Mouse (Mus musculus) embryo, embryonic 11.5 days (tissue): ENCODE results near the gene Mbnl2.

ENCODE experiments used
- DNase-seq: peaks from one replicate; pipeline ENCODE4 v3.0.0-alpha.2; 2012; ENCODE audit warnings: low read depth, low spot score

Mbnl2 gene

DNA sequence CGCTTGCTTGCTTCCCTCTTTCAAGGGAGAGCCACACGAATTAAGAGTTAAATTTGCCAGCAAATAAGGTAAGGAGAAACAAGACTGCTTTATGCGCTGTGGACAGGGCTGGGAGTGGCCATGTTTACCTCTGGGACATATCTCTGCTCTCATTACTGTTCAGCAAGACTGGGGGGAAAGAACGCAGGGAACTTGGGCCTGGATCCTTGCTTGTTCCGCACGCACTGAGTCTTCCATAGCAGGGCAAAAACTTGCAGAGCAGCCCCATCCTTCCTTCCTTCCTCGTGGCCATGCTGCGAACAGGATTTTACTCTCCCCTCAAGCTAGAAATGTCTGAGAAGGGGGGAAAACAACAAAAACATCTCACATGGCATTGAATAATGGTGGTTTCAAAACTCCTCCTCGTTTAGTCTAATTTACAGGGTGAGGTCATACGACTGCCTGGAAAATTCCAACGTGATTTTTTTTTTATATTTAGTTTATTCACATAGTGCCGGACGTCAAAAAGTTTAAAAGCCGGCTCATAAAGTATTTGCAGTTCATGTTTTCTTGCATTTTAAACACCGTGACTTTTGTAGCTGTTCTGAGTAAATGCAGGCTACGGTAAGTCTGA is 21.8 kb downstream of the Mbnl2 start:
- no peak for DNase-seq

DNA sequence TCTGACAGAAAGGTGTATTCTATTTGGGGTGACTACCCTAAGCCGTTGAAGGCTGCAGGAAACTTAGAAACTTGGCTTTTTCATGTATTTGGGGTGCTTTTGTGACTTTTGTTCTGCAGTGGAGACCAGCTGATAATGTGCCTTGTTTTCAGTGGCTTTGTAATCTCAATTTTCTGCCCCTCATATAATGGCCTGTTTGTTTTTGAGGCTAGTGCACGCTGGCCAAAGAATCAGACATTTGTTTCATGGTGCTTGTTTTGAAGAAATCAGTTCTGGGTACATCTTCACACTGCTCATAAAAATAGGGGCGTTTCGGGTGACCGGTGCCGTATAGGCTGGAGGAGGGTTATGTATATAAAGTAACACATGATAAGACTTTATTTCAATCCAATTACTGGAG is 22.4 kb downstream of the Mbnl2 start:
- no peak for DNase-seq

DNA sequence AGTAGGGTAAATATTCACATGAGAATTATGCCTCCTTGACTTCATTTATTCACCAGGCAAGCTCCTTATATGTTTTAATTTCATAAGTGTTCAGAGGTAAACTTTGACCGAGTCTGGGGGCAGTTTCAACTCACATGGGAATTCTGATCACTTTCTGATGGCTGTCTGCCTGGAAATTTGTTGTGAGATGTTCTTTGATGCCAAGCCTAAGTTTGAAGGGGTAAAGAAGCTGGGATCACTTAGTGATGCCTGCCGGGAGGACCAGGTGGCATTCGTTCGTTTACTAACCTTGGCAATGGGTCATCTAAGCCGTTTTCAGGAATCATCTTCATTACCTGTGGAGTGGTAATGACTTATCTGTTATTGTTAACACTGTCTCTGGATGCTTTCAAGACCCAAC is 23.0 kb downstream of the Mbnl2 start:
- DNase-seq = no peak

DNA sequence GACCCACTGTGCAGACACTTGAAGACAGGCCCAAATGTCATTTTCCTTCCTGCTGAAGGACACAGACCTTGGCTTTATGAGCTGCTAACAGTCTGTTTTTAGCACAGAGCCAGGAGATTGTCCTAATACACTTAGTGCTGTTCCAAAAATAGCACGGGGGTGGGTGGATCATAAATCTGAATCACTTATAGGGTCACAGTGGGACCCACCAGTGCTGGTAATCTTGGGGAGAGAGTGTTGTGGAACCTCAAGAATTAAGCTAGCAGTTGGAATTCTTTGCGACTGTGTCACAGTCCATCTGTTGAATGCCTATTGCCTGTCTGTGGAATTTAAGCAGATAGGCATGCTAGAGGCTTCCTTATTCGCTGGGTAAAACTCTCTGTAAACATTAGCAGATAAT is 24.2 kb downstream of the Mbnl2 start:
- DNase-seq = no peak

DNA sequence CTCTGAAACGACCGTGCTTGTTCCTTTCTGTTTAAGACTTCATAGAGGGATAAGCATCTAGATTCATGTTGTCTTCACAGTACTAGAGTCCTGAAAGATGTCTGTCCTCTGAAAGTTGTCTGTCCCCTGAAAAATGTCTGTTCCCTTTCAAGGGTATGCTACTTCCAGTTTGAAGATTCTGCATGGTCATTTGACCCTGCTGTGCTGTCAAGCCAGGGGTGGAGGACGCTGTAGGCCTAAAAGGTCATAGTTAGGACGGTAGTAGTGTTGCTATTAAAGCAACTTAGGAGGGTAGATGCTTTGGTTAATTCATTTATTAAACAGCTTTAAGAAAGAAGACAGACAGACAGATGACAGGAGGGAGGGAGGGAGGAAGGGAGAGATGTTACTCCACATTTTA is 24.7 kb downstream of the Mbnl2 start:
- no peak for DNase-seq

DNA sequence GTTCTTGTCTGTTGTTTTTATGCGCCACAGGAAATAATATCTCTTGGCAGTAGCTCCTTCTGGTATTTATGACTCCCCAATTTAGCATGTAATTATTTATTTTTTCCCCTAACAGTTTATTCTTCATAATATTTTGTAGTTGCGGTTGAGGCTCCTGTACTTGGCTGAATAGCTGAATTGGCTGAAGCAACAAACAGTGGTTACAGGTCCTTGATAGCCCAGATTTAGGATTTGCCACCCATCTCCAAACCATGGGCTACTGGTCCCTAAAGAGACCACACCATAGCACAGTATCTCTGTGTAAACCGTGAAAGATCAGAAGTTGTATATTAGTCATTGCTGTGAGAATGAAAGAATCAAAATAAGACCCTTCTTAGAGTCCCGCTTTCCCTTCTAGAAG is 25.3 kb downstream of the Mbnl2 start:
- no peak for DNase-seq

DNA sequence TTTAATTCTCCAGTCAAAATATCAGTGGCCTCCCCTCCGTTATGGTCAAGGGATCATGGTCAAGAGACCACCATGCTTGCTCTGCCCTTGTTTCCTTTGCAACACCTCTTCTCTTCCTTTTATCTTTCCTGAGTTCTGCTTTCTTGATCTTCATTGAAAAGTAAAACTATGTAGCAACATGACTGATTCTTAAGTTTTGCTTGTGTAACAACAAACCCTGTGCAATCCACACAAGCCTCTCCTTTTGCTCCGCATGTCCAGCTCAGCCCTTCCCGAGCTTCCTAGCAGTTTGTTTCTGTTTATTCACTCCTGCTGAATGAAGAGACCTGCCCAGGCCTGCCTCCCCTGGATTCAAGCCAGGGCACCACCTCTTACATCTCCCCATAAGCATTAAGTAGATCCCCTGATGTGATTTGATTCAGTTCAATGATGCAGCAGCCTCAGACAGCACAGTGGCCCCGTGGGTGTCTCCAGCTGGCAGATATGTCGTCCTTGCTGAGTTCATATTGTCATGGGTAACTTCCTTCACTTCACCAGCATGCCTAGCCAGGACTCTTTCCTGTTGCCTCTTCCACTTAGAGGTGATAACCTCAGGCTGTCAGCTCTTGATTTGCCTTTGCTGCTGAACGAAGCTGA is 27.6 kb downstream of the Mbnl2 start:
- no peak for DNase-seq

DNA sequence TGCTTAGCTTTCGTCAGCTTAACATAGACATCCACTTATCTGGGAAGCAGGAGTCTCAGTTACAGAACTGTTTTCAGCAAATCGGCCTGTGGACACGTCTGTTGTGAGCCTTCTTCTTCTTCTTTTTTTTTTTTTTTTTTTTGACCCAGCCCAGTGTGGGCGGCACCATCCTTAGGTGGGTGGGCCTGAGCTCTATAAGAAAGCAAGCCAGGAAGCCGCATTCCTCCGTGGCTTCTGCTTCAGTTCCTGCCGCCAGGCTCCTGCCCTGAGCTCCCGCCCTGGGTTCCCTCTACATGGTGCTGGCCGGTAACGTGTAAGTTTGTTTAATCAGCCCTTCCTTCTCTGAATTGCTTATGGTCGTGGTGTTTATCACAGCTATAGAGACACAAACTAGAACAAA is 30.8 kb downstream of the Mbnl2 start:
- DNase-seq = no peak

DNA sequence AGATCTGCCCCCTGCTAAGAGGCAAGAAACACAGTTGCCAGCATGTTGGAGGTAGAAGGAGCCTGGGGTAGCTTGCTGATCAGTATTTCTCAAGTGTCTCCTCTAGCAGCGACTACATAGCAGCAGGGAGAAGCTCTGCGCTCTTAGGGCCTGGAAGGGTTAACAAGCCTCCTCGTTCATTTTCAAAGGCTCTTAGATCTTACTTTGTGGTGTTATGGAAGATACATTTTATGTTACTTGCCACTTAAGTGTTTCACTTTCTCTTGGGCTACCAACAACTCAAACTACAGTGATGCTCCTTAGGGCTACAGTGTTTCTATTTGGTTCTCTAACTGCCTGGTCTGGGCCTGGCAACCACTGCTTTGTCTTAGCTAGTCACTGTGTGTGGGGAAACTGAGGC is 31.9 kb downstream of the Mbnl2 start:
- no peak for DNase-seq

DNA sequence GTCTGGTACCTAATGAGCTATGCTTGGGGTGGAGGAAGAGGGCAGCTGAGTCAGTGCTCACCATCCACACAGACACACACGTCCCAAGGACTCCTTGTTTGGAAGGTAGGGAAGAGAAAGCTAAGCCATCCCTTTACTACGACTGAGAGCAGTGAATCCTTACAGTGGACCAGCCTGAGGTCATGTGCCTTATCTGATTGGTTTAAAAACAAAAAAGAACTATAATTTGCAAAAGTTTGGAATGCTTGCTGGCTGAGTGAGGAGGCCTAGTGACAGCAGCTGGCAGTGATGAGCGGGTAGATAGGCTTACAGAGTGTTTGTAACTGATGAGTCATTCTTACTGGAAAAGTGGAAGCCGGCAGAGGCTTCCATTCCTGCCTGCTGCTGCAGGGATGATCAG is 32.5 kb downstream of the Mbnl2 start:
- DNase-seq = no peak

DNA sequence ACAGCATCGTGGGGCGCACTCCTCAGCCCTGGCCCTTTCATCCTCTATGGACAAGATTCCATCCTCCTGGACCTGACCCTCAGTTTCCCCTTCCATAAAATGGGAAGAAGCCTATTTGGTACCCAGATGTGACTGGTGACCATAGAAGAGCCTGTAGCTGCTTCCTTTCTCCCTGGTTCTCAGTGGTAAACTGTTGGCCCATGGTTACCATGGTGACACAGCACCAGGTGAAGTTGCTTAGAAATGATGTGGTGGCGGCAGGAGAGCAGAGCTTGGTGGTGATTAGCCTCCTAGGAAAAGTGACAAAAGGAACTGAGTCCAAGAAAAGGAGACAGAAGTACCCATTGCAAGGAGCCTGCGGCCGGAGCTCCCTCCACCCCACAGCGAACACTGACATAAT is 34.2 kb downstream of the Mbnl2 start:
- DNase-seq = no peak

DNA sequence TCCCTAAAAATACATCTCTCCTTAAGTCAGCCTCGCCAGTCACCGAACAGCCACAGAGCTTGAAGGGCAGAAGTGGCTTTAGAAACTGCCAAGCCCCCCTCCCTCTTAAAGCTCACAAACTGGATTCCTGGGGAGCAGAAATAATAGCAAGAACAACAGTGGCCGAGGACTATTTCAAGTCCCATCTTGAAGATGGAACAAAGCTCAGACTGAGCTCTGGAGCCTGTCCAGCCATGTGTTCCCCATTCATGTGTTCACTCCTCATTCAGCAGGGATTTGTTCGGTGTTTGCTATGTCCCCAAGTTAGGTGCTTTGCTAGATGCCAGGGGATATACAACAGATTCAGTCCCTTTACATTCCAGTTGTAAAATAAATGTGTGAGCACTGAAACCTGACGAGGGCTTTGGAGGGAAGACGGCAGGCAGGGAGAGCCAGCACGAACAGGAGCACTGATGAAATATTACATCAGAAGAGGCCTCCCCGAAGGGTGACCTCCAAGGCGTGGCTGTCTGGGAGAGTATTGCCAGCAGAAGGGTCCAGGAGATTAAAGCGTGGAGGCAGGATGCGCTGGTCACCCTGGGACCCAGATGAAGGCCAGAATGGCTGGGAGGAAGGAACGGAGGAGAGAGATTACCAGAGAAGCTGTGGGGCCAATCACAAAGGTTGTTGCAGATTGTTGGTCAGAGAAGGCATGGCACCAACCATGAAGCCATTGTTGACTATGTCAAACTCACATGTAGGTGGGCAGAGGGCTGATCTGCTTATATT is 36.0 kb downstream of the Mbnl2 start:
- DNase-seq = no peak

DNA sequence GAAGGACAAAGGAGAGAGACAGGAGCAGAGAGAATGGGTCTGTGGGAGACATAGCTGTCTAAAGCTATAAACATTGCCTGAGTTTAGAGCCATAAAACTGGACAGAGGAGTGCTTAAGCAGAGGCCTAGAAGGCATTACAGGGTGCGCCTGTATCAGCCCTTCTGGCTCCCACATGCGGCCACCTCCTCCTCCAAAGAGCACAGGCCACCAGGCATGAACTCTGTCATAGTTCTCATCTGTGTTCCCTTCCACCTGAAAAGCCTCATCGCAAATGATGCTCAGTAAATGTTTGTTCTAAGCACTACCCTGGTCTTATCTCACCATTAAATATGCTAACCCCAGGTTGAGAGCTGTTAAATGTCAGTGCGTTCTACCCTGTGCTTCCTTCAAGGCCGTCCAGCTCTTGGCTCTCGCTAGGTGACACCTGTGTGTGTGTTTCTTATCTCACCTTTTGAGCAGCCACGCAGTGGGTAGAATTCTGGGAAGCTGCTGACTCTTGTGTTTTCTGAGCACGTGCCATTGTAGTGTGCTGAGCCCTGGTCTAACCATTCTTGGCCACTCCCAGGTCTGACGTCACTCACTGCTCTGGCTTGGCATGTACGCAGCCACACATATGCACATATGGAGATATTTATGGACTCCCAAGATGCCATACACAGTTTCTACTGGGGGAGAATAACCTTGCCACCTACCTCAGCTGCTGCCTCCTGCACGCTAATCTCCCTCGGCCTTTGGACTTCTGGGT is 37.4 kb downstream of the Mbnl2 start:
- DNase-seq = no peak

DNA sequence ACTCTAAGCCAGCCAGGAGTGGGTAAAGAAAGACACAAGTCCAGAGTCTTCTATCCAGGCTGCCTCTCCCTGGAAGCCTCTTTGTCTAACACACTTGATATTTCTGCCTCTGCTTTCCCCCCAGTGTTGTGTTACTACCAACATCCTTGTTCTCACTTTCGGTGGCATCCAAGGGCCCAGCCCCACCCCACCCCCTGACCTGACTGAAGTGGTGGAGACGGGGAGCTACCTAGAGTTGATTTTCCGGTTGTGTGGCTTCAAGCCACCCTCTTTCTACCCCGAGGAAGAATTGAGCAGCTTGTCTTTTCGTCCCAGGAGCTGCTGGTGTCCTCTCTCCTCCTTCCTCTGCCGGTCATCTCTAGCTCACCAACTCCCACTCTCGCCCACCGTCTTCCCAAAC is 38.0 kb downstream of the Mbnl2 start:
- DNase-seq = no peak

DNA sequence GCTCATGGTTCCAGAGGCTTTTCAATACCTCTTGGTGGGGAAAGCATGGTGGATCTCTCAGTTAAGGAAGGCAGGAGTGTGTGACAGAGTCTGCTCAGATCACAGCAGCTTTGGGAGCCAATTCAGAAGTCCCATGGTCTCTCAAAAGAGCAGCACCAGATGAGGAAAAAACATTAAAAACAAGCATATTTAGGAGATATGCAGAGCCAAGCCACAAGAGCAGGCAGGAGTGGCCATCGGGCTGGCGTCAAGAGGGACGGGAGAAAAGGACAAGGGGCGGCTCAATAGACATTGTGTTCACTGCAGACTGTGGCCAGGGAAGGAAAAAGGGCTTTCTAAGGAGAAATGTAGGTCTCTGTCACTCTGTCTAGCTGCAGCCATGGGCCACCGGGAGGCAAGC is 40.3 kb downstream of the Mbnl2 start:
- DNase-seq = no peak

DNA sequence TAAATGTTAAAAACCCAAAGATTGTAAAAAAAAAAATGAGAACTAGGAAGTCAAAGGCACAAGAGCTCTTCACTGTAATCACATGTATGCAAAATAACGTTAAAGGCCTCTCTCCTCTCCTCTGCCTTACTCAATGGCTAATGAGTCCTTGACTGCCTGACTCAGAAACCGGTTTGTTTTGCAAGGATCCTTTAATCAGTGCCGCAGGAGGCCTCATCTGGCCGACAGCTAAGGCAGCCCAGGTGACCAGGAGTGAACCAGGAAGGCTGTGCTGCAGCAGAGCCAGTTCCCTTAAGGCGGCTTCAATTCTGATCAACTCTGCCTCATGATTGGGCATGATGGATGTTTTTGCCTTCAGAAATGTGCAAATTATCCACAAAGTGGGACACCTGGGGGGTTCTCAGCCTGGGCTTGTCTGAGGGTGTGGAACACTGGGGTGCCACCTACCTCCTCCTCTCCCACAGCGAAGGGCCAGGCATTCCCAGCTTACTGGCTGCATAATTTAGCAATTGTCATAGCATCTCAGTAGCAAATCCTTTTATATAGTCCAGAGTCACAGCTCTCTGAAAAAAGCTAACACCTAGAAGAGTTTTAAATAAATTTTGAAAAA is 43.0 kb downstream of the Mbnl2 start:
- DNase-seq = no peak

DNA sequence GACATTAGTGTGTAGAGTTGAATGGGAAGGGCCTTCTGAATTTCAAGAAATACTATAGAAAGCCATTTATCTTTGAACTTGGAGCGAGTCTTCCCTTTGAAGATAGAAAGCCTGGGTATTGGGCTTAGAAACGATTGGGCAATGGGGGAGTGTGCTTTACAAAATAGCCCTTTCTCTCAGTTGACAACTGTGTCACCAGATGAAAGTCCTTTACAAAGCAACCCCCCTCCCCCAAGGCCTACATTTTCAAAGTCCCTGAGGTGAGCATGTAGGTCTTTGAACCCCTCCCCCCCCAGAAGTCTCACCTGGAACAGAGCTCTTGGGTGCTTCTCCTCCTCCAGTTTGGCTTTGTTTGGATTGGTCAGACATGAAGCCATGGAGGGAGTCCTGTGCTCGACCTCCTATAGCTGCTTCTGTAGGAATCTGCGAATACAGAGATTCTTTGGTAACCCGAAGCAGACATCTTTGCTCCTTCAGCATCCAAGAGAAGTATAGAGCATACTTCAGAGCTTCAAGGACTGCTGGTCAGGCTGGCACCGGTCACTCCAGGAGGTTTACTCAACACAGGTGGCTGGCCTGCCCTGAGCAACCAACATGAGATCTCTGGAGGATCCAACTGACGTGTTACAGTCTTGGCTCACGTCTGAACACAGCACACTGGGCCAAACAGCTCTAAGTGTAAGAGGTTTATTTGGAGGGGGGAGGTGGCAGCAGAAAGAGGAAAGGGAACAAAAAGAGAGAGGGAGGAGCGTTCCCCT is 43.7 kb downstream of the Mbnl2 start:
- no peak for DNase-seq

DNA sequence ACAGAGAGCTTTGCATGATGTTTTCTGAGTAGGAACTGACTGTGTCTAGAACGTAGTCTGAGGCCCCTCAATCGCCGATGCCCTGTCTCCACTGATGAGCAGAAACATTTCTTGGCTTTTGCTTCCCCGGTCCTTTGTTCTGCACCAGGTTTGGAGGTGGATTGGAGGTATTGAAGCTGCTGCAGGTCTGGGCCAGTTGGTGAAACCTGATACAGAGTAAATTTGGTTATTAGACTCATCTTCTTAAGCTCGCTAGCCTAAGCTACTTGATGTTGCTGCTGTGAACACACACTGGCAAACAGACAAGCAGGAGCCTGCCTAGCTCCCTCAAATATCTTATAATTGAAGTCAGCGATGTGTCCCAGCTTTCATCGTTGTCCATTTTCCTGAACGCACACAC is 46.6 kb downstream of the Mbnl2 start:
- DNase-seq = no peak

DNA sequence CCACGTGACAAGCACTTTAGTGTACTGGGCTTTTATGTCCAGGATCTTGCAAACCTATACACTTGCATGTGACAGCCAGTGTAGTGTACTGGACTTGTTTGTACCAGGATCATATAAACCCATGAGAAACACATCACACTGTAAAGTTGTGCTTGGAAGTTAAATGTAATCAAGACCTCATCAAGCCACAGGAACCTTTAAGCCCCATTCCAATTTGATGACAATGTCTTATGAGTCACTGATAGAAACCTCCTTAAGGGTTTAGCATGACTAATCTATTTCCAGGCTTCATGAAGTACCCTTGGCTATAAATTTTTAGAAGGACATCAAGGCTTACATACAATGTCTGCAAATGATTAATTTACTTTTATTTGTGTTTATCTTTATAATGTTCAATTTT is 47.6 kb downstream of the Mbnl2 start:
- DNase-seq = no peak

DNA sequence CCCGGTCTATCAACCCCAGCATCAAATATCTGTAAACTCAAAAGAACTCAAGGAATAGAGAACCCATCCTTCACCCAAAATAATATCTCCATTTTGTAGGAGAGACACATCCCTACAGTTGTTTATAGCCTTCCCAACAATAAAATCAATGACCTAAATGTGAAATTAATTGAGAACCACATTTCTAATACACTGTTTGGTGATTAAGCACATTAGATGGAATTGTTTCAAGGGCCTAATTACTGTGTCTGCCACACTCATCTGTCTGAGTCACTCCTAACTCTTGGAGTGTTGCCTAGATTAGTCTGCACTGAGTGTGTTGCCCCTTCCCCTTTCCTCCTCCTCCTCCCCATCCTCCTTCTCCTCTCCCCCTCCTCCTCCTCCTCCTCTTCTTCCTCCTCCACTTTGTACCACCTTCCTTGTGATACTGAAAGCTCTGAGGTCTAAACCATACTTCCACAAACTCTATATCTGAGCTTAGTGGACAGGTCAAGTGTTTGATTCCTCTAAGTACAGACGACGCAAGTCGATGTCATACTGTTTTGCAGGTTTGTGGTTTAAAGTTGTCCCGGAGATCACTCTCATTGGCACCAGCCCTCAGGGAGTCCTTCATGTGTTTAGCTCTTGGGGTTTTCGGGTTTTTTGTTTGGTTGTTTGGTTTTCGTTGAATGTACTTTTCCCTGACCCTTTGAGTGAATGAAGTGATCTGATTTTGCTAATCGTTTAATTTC is 48.8 kb downstream of the Mbnl2 start:
- no peak for DNase-seq
